Mouse (Mus musculus): ENCODE measurements at regions not wholly inside any gene's neighbourhood (a gene's known extent, or its start where the extent isn't known, plus 50 kb on each side); places are given as distances from the start of the nearest gene placed in this dataset.
A peak's percentile ranks its signal among the peaks of the same experiment; 100 is the strongest.

DNA sequence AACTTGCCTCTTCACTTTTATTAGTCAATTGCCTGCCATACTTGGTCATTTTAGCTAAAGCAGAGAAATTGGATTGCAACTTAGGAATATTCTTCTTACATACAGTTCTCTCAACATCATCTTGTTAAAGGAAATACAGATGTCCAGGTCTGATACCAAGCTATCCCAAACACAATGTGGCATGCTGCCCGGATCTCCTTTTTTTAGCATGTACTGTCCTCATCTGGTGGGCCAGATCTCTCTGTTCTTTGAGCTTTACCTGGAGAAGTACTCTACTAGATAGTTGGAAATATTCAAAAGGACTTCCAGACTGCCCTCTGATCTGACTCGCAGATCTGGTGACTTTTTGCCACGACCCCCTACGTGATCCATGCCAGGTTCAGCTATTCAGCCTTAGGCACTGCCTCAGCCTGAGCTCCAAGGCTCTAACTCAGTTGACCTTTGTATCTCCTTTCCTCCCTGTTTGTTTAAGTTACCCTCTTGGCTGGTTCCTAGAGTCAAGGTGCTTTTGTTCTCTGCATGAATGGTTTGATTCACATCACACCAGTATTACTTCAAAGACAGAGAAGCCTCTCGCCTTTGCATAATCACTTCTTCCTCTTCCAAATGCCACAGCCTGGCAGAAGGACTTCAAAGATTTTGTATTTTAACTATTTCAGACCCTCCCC is 232.9 kb upstream of the Krr1 start:
- no peak for DNase-seq (ENCODE audit: extremely low spot score in 1 of 2, low spot score in 1 of 2)

- DNase-seq (ENCODE audit: extremely low spot score in 1 of 2, low spot score in 1 of 2) = no peak
Measured at GRCm38 (mm10) chr10:111740586-111741265, 231.7 kb upstream of the Krr1 start.

GRCm38 (mm10) chr10:111741301-111741945 is 231.0 kb upstream of the Krr1 start:
- DNase-seq (ENCODE audit: extremely low spot score in 1 of 2, low spot score in 1 of 2) = no peak

DNA sequence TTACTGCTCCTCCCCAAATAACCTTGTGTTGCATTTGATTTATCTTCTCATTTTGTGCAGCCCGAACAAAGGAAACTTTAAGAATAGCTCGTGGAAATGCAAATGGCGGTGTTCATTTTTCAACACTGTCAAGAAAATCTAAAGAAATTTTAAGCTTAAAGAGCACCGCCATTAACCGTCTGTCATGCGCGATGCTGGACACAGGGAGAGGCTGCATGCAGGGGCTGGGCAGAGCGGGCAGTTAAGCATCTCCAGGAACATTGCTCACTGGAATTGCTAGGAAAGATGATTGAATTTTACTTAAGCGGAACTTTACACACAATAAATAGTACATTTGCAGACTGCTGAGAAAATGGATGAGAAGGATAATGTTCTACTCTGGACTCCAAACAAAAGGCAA is 229.2 kb upstream of the Krr1 start:
- DNase-seq (ENCODE audit: extremely low spot score in 1 of 2, low spot score in 1 of 2) = no peak

DNA sequence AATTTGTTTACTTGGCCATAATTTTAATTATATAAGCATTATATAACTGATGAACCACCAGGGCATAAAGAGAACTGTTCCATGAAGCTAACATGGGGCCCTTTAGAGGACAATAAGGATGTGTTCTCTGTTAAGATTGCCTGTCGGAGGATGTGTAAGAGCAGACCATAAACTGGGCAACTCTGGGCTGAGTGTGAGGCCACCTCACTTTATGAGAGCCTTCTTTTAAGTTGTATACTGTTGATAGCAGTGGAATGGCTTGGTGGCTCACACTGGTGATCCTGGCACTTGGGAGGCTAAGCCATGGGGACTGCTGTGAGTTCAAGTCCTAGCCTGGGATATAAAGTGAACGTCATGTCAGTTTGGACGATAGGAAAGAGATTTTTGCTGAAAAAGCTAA is 227.3 kb upstream of the Krr1 start:
- no peak for DNase-seq (ENCODE audit: extremely low spot score in 1 of 2, low spot score in 1 of 2)

- DNase-seq (ENCODE audit: extremely low spot score in 1 of 2, low spot score in 1 of 2) = no peak
Measured at GRCm38 (mm10) chr10:111746067-111746878, 226.2 kb upstream of the Krr1 start.

GRCm38 (mm10) chr10:111746879-111747477 is 225.5 kb upstream of the Krr1 start:
- DNase-seq (ENCODE audit: extremely low spot score in 1 of 2, low spot score in 1 of 2) = no peak

DNA sequence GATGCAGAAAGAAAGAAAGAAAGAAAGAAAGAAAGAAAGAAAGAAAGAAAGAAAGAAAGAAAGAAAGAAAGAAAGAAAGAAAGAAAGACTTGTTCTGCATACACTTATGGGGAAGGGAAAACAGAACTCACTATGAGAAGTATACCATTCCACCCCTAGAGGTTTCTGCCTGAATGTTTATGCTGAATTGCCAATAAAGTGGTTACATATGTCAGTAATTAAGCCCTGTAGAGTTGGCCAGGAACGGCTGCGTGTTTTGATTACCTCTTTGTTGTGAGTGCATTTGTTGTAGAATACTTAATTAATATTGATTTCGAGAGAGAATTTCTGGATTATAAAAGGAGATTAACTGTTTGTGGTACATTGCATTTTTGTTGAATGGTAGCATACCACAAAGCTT is 224.0 kb upstream of the Krr1 start:
- no peak for DNase-seq (ENCODE audit: extremely low spot score in 1 of 2, low spot score in 1 of 2)

DNA sequence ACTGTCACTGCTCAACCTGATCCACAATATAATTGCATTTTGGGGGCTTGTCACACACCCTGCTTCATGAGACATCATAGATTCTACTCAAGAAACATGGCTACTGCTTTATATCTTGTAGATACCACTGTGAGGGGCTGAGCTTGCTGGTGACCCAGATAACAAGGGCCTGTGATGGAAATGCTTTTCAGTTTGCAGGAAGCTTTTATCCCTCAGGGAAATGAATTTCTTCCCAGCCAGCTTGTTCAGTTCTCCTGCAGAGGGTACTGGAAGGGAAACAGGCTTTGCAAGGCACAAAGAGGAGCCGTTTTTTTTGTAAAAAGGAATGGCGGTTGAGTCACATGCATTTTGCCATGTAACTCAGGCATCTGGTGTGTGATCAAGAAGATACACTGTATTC is 218.8 kb upstream of the Krr1 start:
- no peak for DNase-seq (ENCODE audit: extremely low spot score in 1 of 2, low spot score in 1 of 2)

DNA sequence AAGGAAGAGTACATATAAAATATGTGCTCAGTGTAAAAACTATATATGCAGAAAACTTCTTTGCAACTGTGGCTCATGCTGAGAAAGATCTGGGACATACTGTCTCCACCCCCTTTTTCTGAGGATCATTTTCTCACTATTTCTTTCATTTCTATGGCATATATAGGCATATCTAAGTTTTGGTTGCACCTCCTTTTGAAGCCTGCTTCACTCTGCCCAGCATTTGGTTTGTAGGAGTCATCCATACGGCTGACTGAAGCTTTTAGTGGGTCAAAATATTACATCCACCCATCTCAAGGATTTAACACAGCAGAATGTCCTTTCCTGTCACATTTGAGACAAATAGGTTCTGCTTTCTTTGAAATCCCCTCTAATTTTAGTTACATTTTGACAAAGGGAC is 216.5 kb upstream of the Krr1 start:
- peak in 1 of 2 experiments; percentile 19 for DNase-seq (ENCODE audit: extremely low spot score in 1 of 2, low spot score in 1 of 2)

- DNase-seq (ENCODE audit: extremely low spot score in 1 of 2, low spot score in 1 of 2) = no peak
Measured at GRCm38 (mm10) chr10:111756528-111756927, 215.9 kb upstream of the Krr1 start.

DNA sequence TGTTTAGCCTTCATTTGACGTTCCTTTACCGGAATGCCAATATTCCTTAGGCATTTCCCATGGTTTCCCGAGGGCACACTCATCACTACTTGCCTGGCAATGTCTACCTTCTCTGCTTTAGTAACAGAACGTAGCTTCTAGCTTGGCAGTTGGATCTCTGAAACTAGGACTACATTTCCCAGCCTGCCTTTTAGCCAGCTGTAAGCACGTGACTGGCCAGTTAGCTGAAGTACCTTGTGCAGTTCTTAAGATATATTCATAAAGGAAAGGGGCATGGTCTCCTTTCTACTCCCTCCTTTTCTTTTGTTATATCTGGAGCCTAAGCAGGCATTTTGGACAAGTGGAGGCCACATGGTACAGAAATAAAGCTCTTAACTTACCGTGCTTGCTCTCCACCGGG is 214.8 kb upstream of the Krr1 start:
- peak in 1 of 2 experiments; percentile 15 for DNase-seq (ENCODE audit: extremely low spot score in 1 of 2, low spot score in 1 of 2)

GRCm38 (mm10) chr10:111759505-111759904 is 213.0 kb upstream of the Krr1 start:
- no peak for DNase-seq (ENCODE audit: extremely low spot score in 1 of 2, low spot score in 1 of 2)

DNA sequence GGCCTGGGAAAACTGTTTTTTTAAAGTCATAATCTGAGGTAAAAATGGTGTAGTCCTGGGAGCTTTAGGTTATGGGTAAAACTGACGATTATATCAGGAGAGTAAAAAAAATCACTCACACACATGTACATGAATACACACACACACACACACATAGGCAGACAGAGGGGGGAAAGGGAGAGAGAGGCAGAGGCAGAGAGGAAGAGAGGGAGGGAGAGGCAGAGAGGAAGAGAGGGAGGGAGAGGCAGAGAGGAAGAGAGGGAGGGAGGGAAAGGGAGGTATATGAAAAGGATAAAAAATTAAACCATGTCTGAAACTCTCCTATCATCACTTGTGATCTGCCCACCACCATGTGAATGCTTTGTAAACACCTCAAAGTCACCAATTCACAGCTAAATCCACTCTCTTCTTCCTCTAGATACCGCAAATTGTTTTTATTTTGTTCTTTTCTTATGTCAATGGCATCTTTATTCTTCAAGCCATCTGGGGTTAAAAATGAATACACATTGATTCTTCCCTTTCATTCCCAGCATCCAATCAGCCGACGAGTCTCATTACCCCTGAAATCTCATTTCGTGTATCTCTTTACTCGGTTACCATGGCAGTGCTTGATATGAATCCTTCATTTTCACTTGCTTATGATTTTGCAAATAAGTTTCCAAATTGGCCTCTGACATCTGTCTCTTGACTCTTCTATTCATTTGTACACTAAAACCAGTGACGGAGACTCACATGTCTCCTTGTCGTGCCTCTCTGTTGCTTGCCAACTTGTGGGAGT is 209.5 kb upstream of the Krr1 start:
- no peak for DNase-seq (ENCODE audit: extremely low spot score in 1 of 2, low spot score in 1 of 2)

GRCm38 (mm10) chr10:111767011-111767720 is 205.3 kb upstream of the Krr1 start:
- DNase-seq (ENCODE audit: extremely low spot score in 1 of 2, low spot score in 1 of 2) = peak; percentile 13 to 52

GRCm38 (mm10) chr10:111767813-111768455 is 204.5 kb upstream of the Krr1 start:
- no peak for DNase-seq (ENCODE audit: extremely low spot score in 1 of 2, low spot score in 1 of 2)

DNA sequence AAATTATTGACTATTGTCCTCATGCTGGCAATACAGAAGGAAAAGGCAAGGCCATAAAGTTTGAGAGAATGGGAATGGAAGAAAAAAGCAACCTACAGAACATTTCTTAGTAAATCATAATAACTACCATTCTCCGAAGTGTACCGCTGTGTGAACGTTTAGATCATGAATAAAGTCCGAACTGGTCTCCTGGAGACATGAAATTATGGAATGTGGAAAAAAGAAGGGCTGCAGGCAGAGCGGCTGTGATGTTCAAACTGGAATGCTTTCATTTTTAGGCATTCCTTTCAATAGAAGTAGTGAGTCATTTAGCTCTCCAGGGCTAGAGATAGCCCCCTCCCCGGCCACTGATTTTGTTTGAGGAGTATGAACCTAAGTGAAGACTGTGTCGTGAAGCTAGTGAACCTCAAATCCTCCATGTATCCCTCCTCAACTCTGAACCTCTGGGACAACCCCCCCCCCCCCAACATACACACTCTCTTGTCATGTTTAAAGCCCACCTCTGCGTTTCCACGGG is 202.9 kb upstream of the Krr1 start:
- DNase-seq (ENCODE audit: extremely low spot score in 1 of 2, low spot score in 1 of 2) = peak in 1 of 2 experiments; percentile 16

- no peak for DNase-seq (ENCODE audit: extremely low spot score in 1 of 2, low spot score in 1 of 2)
Measured at GRCm38 (mm10) chr10:111770027-111770426, 202.4 kb upstream of the Krr1 start.

- DNase-seq (ENCODE audit: extremely low spot score in 1 of 2, low spot score in 1 of 2) = no peak
Measured at GRCm38 (mm10) chr10:111771010-111771409, 201.5 kb upstream of the Krr1 start.
